Mouse (Mus musculus): ENCODE measurements at regions not wholly inside any gene's neighbourhood (a gene's known extent, or its start where the extent isn't known, plus 50 kb on each side); places are given as distances from the start of the nearest gene placed in this dataset.
"Not testable (repeated sequence)": the region's sequence is repeated elsewhere in the genome, so short reads cannot be mapped to it uniquely, and the experiment has no call there.

GRCm38 (mm10) chr13:41925851-41926250 is 78.4 kb upstream of the Adtrp start:
- TF ChIP-seq CTCF (conservative IDR thresholded peaks at IDR 0.05; ENCODE audit: low read length); NANOG (IDR thresholded peaks at IDR 0.05; ENCODE audit: borderline replicate concordance, low read length): not testable (repeated sequence)
